Mouse (Mus musculus) natural killer cell, adult 2 months (primary cell): ENCODE results near the gene Slc35c2.

Experiments used
- DNase-seq, 2 experiments: peaks; one replicate each; pipeline ENCODE4 v3.0.0; 2022; ENCODE audit warnings: low spot score in 2 of 2

Slc35c2 gene

DNA sequence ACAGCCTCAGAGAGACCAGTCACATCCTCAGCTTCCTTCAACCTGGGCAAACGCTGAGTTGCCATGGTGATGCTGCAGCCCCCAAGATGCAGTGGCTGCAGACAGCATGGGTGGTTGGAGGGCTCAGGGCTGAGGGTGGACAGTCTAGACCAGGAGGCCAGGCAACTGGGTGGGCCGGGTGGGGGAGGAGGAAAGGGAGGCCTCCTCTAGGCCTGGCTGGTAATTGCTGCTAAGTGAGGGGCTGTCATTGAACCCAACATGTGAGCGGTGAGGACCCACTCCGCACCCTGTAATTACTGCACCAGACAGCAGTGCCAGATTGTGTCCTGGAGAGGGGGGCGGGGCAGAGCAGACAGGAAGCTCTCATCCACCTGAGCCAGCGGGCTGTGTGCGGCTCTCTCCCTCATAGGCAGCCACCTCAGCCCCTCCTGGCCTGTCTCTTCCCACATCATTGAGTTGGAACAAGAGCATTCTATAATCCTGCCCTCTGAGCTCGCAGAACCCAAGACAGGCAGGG, 12.5 kb downstream of the Slc35c2 start:
- no peak for DNase-seq

DNA sequence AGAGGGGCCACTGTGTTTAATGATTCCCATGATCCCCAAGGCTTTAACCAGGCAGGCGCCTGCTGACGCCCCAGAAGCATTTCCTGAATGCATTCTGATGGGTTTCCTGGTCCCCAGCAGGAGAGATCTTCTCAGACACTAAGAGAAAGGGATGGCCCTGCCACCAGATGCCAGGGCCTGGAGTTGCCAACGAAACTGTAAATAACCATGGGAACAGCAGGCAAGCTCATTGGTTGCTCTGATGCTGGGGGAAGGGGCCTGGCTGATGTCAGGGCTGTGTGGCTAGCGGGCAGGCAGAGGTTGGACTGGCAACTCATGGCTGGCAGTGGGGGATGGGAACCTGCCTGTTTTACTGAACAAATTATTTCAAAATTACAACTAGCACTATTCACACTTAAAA, 14.1 kb downstream of the Slc35c2 start:
- DNase-seq: no peak

DNA sequence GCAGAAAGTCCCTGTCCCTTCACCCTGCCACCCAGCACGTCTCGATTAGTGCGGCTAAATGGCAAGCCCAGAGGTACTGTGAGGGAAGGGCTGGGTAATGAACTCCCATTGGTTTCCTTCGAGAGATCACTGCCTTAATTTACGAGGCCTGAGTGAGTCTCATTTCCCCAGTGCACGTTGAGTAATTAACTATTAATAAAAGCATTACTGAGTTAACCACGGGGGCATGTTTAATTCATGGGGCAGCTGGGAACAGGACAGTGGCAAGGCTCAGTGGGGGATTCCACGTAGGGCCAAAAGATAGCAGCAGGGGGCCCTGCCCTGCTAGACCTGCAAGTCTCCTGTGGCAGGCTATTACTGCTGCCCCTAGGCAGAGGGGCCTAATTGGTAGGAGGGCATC, 16.3 kb downstream of the Slc35c2 start:
- no peak for DNase-seq

DNA sequence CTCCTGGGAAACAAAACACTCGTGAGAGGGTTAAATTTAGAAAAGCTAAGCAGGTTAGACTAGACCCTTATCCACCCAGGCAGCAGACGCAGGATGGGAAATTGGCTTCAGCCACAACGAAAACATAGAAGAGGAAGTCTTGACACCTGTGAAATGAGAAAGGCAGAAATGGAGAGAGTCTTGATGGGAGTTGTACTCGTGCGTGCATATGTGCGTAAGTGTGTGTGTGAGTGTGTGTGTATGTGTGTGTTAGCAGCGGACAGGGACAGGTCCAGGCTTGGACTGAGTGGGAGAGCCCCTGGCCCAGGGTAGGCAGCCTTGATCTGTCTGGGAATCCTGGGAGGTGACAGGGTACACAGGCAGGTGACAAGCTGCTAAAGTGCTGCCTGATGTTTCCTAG, 16.8 kb downstream of the Slc35c2 start:
- no peak for DNase-seq

DNA sequence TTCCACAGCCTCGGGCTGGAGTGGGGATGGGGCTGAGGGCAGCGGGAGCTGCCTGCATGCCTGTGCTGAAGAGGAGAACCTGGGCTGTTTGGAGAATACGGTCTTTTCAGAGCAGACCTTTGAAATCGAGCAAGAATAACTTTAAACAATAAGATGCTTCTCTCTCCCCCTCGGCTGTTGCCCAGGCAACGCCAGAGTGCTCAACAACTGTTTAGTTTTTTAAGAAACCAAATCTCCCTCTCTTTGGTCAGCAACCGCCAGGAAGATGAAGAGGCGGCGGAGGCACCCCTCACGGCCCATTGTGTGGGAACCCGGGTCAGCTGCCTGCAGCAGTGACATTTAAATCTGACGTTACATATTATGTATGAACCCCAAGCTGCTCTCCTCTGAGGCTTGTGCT, 20.9 kb downstream of the Slc35c2 start:
- DNase-seq: no peak

DNA sequence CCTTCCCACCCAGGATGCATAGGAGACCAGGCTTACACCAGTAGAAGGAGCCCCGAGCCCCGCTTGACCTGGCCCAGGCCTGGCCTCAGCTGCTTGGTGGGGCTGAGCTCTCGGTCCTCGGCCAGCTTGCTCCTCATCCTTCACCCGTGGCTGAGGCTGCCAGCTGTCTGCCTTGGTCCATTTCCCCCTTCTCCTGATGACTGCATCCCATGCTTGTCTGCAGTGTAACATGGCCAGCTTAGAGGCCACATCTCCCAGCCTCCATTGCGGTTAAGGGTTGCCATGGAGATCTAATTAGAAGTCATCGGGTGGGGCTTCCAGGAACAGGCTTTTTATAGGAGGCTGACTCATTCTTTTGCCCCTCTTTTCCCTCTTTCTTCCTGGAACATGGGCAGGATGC, 23.8 kb downstream of the Slc35c2 start:
- no peak for DNase-seq

DNA sequence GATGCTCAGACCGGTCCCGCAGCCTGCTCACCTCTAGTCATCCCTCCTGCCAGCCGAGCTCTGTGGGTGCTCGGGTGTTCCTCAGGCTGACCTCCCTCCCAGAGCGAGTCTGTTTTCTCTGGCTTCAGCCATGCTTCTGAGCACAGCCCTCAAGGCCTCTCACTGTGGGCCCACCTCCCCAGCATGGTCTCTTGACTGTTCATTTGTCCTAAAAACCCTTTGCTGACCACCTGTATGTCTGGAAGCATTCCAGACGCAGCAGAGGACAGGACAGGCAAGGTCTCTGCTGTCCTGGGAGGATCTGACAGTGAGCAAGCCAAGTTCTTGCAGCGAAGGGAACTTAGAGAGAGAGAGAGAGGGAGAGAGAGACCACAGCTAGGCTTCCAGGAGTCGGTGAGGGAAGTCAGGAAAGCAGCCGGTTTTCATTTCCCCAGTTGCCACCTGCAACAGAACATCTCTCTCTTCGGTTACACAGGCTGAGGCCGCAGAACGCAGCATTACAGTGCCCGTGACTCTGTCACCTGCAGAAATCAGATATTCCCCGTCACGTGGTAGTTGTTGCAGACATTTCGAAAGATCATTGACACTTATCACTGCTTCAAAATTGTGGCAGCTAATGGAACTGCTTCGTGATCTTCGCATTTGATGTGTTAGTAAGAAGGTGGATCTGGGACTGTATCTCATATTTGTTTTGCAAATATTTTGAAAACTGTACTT, 25.2 kb downstream of the Slc35c2 start:
- DNase-seq: no peak

DNA sequence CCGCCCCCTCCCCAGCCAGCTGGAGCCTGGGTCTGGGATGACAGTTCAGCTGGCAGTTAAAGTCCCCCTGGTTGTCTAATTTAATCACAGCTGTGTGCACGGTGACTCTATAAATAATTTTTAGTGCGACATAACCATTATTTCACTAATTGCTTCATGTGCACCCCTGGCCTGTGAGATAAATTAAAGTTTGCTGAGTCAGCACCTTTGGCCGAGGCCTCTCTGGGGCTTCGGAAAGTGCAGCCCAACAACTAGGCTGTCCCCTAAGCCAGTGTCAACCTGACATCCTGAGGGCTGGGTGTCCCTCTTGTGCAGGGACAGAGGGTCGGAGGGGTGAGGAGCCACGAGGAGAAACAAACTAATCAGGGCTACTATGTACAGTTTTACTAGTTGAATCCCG, 27.8 kb downstream of the Slc35c2 start:
- no peak for DNase-seq

DNA sequence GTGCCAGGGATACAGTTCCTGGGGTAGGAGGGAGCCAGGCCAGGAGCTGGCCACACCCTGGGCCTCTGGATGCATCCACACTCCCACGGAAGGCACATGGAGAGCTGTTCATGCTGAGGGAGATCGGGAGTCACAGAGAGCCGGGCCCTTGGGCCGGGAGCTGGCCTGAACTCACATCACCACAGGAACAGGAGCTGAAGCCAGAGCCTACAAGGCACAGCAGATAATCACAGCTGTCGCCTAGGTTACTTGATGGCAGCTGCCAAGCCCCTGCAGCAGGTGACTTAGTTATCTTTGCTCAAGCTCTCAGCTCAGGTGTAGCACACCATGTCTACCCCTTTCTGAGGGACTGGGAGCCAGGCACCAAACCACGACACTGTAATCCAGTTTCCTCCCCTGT, 29.3 kb downstream of the Slc35c2 start:
- no peak for DNase-seq

DNA sequence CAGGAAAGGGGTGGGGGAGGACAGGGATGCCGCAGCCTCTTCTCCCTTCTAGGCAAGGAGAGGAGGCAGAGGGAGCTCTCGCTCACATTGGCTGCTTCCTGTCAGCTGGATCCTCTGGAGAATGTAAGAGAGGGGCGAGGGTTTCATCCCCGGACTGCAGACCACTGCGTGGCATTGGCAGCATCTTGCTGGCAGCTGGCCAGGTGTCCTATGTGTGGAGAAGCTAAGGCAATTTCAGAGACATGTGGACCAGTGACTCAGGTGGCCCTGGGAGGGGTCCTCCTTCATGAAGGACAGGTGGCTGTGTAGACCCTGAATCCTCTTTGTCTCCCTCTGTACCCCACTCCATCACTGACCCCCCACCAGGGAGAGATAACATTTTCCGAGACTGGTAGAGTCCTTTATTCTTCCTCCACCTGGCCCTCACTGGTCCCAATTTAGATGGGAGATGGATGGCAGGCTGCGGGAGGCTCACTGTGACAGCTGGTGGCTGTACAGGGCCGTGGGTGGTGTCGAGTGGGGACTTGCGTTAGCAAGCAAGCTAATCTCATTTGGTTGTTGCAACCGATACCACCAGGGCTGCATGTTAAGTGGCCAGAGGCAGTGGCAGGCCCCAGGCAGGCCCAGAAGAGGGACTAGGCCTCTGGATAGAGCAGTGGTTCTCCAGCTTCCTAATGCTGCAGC, 30.4 kb downstream of the Slc35c2 start:
- DNase-seq: no peak

DNA sequence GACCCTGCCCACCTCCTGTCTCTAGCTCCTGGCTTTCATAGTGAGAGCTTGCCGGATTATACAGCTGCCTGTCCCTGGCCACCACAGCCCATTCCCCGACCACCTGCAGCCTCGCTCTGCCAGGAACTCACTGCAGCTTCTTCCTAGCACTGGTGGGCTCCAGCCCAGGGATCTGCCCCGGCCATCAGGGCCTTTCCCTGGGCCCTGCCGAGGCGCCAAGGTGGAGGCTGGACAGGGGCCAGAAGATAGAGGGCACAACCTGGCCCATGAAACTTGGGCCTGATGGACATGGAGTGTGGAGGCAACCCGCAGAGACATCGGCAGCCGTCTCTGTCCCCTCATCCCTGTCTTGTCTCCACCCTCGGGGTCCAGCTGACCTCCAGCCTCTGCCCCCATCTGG, 31.5 kb downstream of the Slc35c2 start:
- DNase-seq: no peak

DNA sequence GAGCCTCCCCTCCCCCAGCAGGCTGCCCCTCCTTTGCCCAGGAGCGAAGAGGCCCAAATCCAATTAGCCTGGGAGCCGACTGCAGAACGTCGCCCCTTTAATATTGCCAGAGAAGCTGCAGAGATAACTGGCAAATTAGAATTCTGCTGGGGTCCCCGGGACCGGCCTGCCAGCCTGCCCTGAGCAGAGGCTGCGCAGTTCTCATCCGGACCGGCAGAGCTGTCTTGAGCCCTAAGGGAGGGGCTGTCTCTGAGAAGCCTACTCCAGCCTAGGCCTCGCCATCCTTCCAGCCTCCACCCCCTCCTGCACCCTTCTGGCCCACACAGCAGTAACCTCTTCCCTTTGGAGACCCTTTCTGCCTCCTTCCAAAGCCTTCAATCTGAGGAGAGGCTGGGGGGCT, 33.8 kb downstream of the Slc35c2 start:
- DNase-seq: no peak

DNA sequence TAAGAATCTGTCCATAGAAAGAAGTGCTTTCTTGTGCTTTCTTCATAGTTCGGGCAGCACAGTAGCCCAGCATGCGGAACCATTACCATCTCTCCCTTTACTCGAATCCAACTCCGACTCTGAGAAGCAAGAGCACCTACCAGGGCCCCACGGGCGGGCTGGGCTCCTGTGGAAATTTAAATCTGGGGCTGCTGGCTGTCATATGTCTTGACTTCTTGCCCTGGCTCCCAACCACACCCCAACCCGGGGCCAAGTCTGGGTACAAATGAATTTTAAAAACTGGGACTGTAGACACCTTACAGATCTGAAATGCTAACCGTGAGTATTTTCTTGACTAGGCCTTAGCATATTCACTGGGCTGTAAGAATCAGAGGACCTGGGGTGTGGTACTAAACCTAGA, 34.4 kb downstream of the Slc35c2 start:
- no peak for DNase-seq

DNA sequence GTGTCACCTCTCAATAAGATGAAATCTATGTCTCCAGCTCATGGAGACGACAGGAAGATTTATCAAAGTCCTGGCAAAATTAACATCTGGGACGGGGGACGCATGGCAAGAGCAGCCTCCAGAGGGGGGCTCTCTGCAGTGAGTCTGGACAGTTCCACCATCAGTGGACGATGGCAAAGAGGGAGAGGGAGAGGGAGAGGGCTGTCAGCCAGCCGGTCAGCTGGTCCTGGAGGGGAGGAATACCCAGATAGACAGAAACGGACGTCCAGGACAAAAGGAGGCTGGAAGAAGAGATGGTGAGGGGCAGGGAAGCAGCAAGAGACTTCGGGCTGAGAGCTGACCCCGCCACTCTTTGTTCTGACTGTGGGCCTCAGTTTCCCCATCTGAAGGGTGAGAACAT, 34.9 kb downstream of the Slc35c2 start:
- no peak for DNase-seq

DNA sequence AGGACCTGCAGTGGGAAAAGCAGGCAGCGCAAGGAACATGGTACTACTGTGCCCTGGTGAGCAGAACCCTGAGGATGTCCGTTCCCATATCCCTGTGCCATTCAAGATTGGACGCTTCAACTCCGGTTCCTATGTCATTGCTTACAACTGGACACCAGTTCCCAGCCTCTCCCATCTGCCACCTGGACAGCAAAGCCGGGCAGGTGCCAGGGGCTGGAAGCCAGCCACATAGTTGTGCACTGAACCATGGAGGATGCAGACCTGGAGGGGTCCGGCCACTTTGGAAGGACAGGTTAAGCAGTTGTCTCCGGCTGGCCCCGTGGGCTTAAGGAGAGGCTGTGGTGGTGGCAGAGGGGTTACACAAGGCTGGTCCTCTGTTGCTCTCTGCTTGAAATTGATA, 35.3 kb downstream of the Slc35c2 start:
- DNase-seq: no peak

DNA sequence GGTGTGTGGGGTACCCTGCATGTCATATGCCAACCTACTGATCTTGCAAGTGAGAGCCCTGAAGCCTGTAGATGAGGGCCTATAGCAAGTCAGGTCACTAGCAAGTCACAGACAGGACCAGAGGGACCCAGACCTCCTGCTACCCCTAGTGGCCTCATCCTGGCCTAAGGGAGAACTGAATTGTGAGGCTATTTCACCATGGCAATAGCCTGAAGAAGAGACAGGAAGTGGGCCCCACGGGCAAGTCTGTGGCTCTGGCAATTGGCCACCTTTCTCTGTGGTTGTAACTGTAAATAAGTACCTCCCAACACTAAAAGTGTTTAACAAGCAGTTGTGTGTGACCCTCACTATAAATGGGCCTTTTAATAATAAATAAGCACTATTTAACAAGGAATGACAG, 36.8 kb downstream of the Slc35c2 start:
- peak; percentile 45 to 69 for DNase-seq

DNA sequence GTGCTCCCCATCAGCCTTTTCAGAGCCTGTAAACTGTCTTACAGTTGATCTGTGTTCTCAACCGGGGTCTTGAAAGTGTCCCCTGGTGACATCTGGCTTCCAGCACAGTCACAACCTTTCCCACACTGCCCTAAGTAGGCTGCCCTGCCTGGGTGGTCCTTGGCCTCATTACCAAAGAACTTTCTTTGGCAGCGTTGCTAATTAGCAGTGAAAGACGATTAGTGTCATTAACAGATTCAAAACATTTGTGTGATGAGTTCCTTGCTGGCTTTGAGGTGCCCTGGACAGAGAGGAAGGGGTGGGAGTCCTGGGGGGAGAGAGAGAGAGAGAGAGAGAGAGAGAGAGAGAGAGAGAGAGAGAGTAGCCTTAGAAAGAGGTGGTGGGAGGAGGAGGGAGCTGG, 38.7 kb downstream of the Slc35c2 start:
- DNase-seq: no peak

DNA sequence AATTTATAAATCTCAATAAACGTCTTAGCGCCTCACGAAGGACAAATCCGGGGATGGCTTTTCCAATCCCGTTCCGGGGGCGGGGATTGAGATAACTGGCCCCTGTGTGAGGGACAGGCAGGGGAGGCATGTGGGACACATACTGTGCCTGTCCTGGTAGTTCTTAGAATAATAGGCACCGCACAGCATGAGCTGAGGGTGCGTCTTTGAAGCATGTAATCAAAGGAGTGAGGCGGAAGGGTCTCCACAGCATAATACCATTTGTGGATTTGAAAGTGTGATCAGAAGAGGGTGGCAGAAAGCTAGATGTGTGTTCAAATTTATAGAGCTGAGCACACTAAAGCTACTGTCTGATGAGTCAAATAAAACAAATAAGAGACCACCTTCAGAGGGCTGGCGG, 41.3 kb downstream of the Slc35c2 start:
- no peak for DNase-seq

DNA sequence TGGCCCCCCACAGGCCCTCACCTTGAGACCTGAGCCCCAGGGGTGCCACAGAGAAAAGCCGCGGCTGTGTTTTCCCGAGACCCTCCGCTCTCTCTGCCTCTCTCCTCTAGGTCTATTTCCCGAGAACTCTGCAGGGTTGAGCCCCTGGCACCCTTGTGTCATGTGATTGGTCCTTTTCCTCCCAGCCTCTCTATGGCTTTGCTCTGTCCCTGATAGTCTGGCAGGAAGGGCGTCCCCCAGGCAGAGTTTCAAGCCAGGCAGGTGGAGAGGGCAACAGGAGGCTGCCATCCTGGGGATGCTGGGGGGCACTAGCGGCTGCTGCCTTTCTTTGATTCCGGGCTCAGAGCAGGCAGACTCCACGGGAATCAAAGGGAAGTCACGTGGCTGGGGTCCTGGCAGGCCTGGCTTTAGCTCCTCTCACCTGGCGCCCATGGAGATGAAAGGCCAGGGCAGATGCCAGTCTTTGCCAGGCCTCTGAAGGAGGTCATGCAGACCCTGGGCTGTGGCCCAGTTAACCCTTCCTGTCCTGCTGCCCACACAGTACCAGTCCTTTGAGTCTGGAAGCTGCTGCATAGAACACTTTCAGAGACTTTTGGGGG, 44.4 kb downstream of the Slc35c2 start:
- no peak for DNase-seq

DNA sequence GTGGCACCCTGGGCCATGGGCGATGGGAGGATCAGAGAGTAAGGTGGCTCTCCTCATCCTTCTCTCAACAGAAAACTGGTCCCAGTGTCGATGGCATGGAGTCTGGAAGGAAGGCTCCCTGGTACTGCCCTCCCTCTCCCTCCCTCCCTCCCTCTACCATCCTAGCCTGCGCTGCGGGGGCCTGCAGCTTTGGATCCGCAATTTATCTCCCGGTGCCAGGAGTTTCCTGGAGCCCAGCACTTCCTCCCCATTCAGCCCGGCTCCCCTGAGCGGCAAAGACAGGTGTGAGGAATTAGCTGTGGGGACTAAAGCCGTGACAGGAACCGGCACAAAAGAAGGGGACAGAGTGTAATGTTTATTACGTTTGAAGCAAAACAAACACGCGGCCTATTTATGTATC, 45.1 kb downstream of the Slc35c2 start:
- DNase-seq: no peak

DNA sequence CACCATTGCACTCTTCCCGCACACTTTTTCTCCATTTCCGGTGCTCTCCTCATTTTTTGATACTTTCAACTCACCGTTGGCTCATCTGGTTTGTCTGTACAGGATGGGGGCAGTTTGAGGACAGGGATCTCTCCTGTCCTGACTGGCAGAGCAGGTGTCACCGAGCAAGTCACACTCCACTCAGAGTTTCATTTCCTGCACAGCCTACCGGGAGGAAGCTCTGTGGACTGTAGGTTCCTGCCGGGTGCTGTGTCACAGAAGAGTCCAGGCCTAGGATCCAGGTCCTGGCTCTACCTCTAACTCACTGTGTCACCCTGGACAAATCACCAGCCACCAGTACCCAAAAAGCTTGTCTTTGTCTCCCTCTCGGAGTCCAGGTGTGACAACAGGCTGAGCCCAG, 45.9 kb downstream of the Slc35c2 start:
- no peak for DNase-seq

DNA sequence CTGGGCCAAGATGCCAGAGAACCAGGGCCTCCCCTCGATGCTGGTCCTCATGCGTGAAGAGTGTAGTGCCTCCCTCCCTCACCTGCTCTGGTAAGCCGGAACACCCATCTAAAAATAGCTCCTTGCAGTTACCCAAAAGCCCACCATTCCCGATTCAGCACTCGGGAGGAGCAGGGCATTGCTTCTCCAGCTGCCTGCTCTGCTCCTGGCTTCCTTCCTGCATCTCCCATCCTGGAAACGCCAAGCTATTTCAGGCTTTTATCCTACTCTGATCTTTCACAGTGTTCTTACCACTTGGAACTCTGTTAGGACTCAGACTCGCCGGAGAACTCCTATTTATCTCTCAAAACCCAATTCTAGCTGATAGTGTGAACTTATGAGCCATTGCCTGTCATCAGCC, 47.3 kb downstream of the Slc35c2 start:
- no peak for DNase-seq

DNA sequence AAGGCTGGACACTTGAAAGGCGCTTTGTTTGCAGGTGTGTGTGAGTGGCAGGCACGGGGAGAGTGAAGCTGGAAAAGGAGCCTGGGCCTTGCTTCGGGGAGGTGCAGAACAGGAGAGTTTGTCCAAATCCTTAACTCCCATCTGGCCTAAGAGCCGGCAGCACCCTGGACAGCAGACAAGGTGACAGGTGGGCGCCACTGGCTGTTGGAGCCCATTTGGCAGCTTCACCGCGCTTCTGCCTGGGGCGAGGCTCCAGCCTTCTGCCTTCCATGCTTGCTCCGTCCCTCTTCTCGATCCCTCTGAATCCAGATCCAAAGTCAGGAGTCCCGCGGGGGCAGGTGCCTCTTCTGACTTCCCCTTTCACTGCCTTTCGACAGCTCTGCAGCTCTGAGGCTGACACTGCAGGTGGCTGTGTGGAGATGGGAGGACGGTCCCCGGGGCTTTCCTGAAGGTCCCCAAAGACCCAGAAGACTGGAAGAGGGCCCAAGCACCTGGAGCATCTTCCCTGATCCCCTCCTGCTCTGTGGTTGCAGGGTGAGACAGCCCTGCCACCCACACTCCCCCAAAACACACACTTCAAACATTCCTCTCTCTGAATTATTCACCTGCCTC, 48.0 kb downstream of the Slc35c2 start:
- DNase-seq: no peak
